Comparison of ENCODE assay signal across 9 mouse cellular contexts in the genomic region with DNA sequence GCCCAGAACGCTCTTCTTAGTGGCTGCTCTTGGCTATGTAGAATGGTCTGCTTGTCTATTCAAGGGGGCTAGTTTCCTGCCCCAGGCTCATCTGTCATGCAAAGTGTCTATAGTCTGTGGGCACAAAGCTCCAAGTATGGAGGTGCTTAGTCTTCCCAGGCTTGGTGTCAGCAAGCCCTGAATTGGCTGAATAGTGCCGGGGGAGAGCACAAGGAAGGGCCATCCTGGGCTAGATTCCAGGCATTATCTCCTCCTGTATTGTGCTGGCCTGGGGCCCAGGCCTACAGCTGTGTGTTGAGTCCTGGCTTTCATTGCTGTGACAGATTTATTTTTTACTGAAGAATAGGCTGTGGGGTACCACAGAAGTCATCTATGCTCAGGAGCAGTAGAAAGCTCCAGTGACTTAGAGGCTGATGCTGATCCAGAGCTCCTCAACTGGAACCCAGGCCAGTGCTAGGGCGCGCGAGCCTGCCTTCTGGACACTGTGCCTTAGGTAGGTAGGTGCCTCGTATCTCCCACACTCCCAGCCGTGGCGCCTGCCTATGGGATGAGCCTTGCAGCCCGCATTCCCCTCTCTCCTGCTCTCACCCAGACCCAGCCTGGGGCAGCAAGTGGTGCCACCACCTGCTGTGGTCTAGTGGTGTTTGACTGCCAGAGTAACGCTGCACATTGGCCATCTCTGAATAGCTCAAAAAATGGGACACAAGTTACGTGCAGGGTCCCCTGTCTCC. TPM values are rescaled to one million over a fixed set of nuclear protein-coding genes. Genes with fewer than 3 reads are reported as not detected.
DNase-seq lines count a peak whose midpoint lies in the region; ATAC-seq and TF ChIP-seq lines count a peak whose summit lies in the region.
"Had no signal": no experiment of that assay in that cellular context is flagged by ENCODE, and none has a peak within 500 bp of the region (broad histone marks: within the 10 kb centered on the region; RNA-seq: fewer than 3 reads in every experiment).

No protein-coding gene starts in this region.

- no peak for TF ChIP-seq CTCF in E14TG2a.4 (conservative IDR thresholded peaks at IDR 0.05; ENCODE audit: low read length)
- TF ChIP-seq CTCF in stomach, postnatal 0 days (IDR thresholded peaks at IDR 0.05; ENCODE audit: low read depth) = no peak

- peaks cover 36% of the 10 kb centered on the region for H3K36me3 ChIP-seq in hindbrain, embryonic 13.5 days
- peaks cover 28% of the 10 kb centered on the region for H3K36me3 ChIP-seq in hindbrain, embryonic 10.5 days
- peaks cover 74% of the 10 kb centered on the region for H3K36me3 ChIP-seq in E14TG2a.4 (ENCODE audit: insufficient read depth, low read length)
- H3K36me3 ChIP-seq in hindbrain, embryonic 15.5 days = peaks cover 21% of the 10 kb centered on the region
- H3K36me3 ChIP-seq in stomach, postnatal 0 days (ENCODE audit: control insufficient read depth, insufficient read depth, low read length) = no peaks in the 10 kb centered on the region

- no peaks in the 10 kb centered on the region for H3K27me3 ChIP-seq in hindbrain, embryonic 13.5 days
- H3K27me3 ChIP-seq in hindbrain, embryonic 10.5 days (ENCODE audit: insufficient read depth, poor library complexity, severe bottlenecking) = no peaks in the 10 kb centered on the region
- H3K27me3 ChIP-seq in E14TG2a.4 (ENCODE audit: insufficient read depth, low read length) = no peaks in the 10 kb centered on the region
- H3K27me3 ChIP-seq in hindbrain, embryonic 15.5 days = no peaks in the 10 kb centered on the region
- no peaks in the 10 kb centered on the region for H3K27me3 ChIP-seq in stomach, postnatal 0 days (ENCODE audit: control insufficient read depth, insufficient read depth, low read length)
- H3K27me3 ChIP-seq: limb, embryonic 12.5 days had no signal

- peaks cover 32% of the 10 kb centered on the region for H3K4me1 ChIP-seq in hindbrain, embryonic 13.5 days (replicated peaks)
- H3K4me1 ChIP-seq in hindbrain, embryonic 10.5 days (replicated peaks) = peaks cover 26% of the 10 kb centered on the region
- peaks cover 90% of the 10 kb centered on the region for H3K4me1 ChIP-seq in E14TG2a.4 (replicated peaks; ENCODE audit: low read depth, low read length)
- peaks cover 19% of the 10 kb centered on the region for H3K4me1 ChIP-seq in hindbrain, embryonic 15.5 days (replicated peaks)
- H3K4me1 ChIP-seq in stomach, postnatal 0 days (replicated peaks; ENCODE audit: control insufficient read depth, insufficient read depth) = no peaks in the 10 kb centered on the region

- WGBS in hindbrain, embryonic 13.5 days = 60% methylated on average over 11 of the region's 11 CpGs
- 78% methylated on average over 11 of the region's 11 CpGs for WGBS in hindbrain, embryonic 10.5 days
- WGBS in hindbrain, embryonic 15.5 days = 52% methylated on average over 11 of the region's 11 CpGs
- 69% methylated on average over 11 of the region's 11 CpGs for WGBS in stomach, postnatal 0 days

- peak overlapping the region; percentile 83 for H3K27ac ChIP-seq in hindbrain, embryonic 13.5 days
- H3K27ac ChIP-seq in hindbrain, embryonic 10.5 days = no peak overlapping the region
- H3K27ac ChIP-seq in hindbrain, embryonic 15.5 days (replicated peaks) = peak overlapping the region; percentile 80
- peak overlapping the region; percentile 30; the same call in 1 of the 2 replicates for H3K27ac ChIP-seq in stomach, postnatal 0 days (replicated peaks)
- H3K27ac ChIP-seq: limb, embryonic 12.5 days had no signal

- H3K4me3 ChIP-seq in hindbrain, embryonic 13.5 days = no peak overlapping the region
- H3K4me3 ChIP-seq in hindbrain, embryonic 10.5 days = no peak overlapping the region
- H3K4me3 ChIP-seq in E14TG2a.4 (replicated peaks; ENCODE audit: low read length) = 0 out of 2 replicates have a peak overlapping the region, but pooled peaks have one; percentile 23
- H3K4me3 ChIP-seq in hindbrain, embryonic 15.5 days = no peak overlapping the region
- H3K4me3 ChIP-seq in stomach, postnatal 0 days (ENCODE audit: low read depth, low read length) = no peak overlapping the region
- H3K4me3 ChIP-seq: limb, embryonic 12.5 days had no signal

- 0 out of 2 replicates have a peak overlapping the region, but pooled peaks have one; percentile 36 for H3K9ac ChIP-seq in hindbrain, embryonic 13.5 days
- no peak overlapping the region for H3K9ac ChIP-seq in hindbrain, embryonic 15.5 days
- H3K9ac ChIP-seq in stomach, postnatal 0 days (ENCODE audit: low read length) = no peak overlapping the region; the same call in 1 of the 2 replicates
- H3K9ac ChIP-seq: limb, embryonic 12.5 days had no signal

- no peaks in the 10 kb centered on the region for H3K9me3 ChIP-seq in hindbrain, embryonic 13.5 days
- no peaks in the 10 kb centered on the region for H3K9me3 ChIP-seq in hindbrain, embryonic 10.5 days
- H3K9me3 ChIP-seq in E14TG2a.4 (ENCODE audit: low read length) = no peaks in the 10 kb centered on the region
- H3K9me3 ChIP-seq in hindbrain, embryonic 15.5 days = no peaks in the 10 kb centered on the region
- H3K9me3 ChIP-seq in stomach, postnatal 0 days (ENCODE audit: control insufficient read depth, low read length) = no peaks in the 10 kb centered on the region
- H3K9me3 ChIP-seq: limb, embryonic 12.5 days had no signal

- TF ChIP-seq EP300 in stomach, postnatal 0 days (optimal IDR thresholded peaks at IDR 0.05) = no peak

- peak; percentile 90 for ATAC-seq in hindbrain, embryonic 13.5 days (ENCODE audit: low FRiP score)
- ATAC-seq in hindbrain, embryonic 15.5 days (ENCODE audit: low FRiP score, low read depth) = peak; percentile 93
- no peak for ATAC-seq in stomach, postnatal 0 days (ENCODE audit: low FRiP score, low TSS enrichment)

- DNase-seq in hindbrain, embryonic 10.5 days (ENCODE audit: low spot score) = no peak
- DNase-seq in cerebellum, adult 9-11 months = peak; percentile 67
- no peak for DNase-seq in stomach, postnatal 0 days (ENCODE audit: low spot score)
- DNase-seq in thymus, postnatal 4 days = no peak
- no peak for DNase-seq in retina, embryonic 14.5 days (ENCODE audit: low spot score)

- no peak overlapping the region for H3K4me2 ChIP-seq in hindbrain, embryonic 13.5 days
- H3K4me2 ChIP-seq in hindbrain, embryonic 15.5 days = no peak overlapping the region
- H3K4me2 ChIP-seq in stomach, postnatal 0 days (replicated peaks; ENCODE audit: low read depth) = no peak overlapping the region
- H3K4me2 ChIP-seq: limb, embryonic 12.5 days had no signal

RNA-seq across cellular contexts. Expression of gene Gpt2, which starts 8.7 kb away (rescaled TPM):
- 39.9 and 47.7 TPM in 2 replicates for polyA plus RNA-seq in hindbrain, embryonic 13.5 days (2015; fragmentation: Nextera tagmentation; extraction: Ambion mirVana)
- 32.2 and 35.3 TPM in 2 replicates for polyA plus RNA-seq in hindbrain, embryonic 10.5 days (2016; fragmentation: Nextera tagmentation; extraction: Ambion mirVana)
- 57.2 and 60.1 TPM in 2 replicates for polyA plus RNA-seq in hindbrain, embryonic 15.5 days (2015; fragmentation: Nextera tagmentation; extraction: Ambion mirVana)
- polyA plus RNA-seq in stomach, postnatal 0 days (2015; fragmentation: Nextera tagmentation; extraction: Ambion mirVana) = 32.7 and 37.6 TPM in 2 replicates

RNA-seq across cellular contexts. Expression of gene Dnaja2, which starts 54.0 kb away (rescaled TPM):
- polyA plus RNA-seq in hindbrain, embryonic 13.5 days (2015; fragmentation: Nextera tagmentation; extraction: Ambion mirVana) = 168 and 172 TPM in 2 replicates
- polyA plus RNA-seq in hindbrain, embryonic 10.5 days (2016; fragmentation: Nextera tagmentation; extraction: Ambion mirVana) = 173 and 194 TPM in 2 replicates
- 167 and 168 TPM in 2 replicates for polyA plus RNA-seq in hindbrain, embryonic 15.5 days (2015; fragmentation: Nextera tagmentation; extraction: Ambion mirVana)
- 90.4 and 98.1 TPM in 2 replicates for polyA plus RNA-seq in stomach, postnatal 0 days (2015; fragmentation: Nextera tagmentation; extraction: Ambion mirVana)
